Mouse (Mus musculus): Measurements from ENCODE around the gene Ccnf. TPM values are rescaled to one million over a fixed set of nuclear protein-coding genes. Genes with fewer than 3 reads are reported as not detected.

The Ccnf gene
- total and polyA plus RNA-seq, 3 experiments = 34.5 to 73.9 TPM; not detected in 1

DNA sequence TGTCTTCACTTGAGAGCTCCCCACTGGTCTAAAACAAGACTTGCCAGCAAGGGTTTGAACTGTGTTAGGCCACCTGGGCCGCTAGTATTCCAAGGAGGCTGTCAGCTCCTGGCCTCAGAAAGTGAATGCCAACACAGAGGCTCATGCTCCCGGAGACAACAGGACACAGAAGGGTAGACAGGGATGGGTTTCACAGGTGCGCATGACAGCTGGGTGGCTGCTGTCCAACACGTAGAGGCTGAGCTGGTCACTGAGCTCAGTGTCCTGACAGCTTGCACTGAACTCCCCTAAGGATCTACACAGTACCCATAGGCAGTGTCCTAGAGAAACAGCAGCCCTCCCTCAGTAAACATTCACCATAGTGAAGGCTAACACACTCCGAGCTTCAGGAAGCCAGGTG lies 27.8 kb downstream of the Ccnf start:
- no peaks in the 10 kb centered on the region for H3K9me3 ChIP-seq (replicated peaks; ENCODE audit: insufficient read depth, low read length)
- no peak overlapping the region for H3K27ac ChIP-seq (ENCODE audit: control insufficient read depth, low read depth, low read length)
- TF ChIP-seq TCF12 (IDR thresholded peaks at IDR 0.05; ENCODE audit: low read depth, low read length) = no peak
- no peak for TF ChIP-seq NELFE (IDR thresholded peaks at IDR 0.05; ENCODE audit: low read depth, low read length)
- TF ChIP-seq HCFC1 (IDR thresholded peaks at IDR 0.05; ENCODE audit: low read depth, low read length) = no peak
- TF ChIP-seq TBP (IDR thresholded peaks at IDR 0.05; ENCODE audit: low read depth, low read length) = no peak
- TF ChIP-seq E2F4 (IDR thresholded peaks at IDR 0.05; ENCODE audit: borderline replicate concordance, low read depth, low read length) = no peak
- TF ChIP-seq POLR2AphosphoS2 (IDR thresholded peaks at IDR 0.05; ENCODE audit: low read length) = no peak
- no peak for TF ChIP-seq CHD2 (IDR thresholded peaks at IDR 0.05; ENCODE audit: low read length)
- TF ChIP-seq ZNF384 (IDR thresholded peaks at IDR 0.05; ENCODE audit: low read depth, low read length) = no peak
- no peak for TF ChIP-seq NRF1 (IDR thresholded peaks at IDR 0.05; ENCODE audit: insufficient read depth, low read depth, low read length, poor library complexity, severe bottlenecking)
- TF ChIP-seq GATA1 (IDR thresholded peaks at IDR 0.05; ENCODE audit: low read depth, low read length) = no peak
- no peak for TF ChIP-seq POLR2AphosphoS5 (IDR thresholded peaks at IDR 0.05; ENCODE audit: borderline replicate concordance, low read depth, low read length)
- no peak for TF ChIP-seq MYB (IDR thresholded peaks at IDR 0.05; ENCODE audit: low read depth, low read length)
- no peak for TF ChIP-seq GABPA (IDR thresholded peaks at IDR 0.05; ENCODE audit: low read depth, low read length)
- no peak for TF ChIP-seq ETS1 (IDR thresholded peaks at IDR 0.05; ENCODE audit: low read depth, low read length)
- TF ChIP-seq CHD1 (IDR thresholded peaks at IDR 0.05; ENCODE audit: low read depth, low read length) = no peak
- TF ChIP-seq TAL1 (IDR thresholded peaks at IDR 0.05; ENCODE audit: low read length) = no peak
- H3K36me3 ChIP-seq (ENCODE audit: control insufficient read depth in 1 of 2, insufficient read depth in 2 of 2, low read length in 2 of 2) = peaks cover 3 to 5% of the 10 kb centered on the region in 2 experiments; a peak in 3 of 4 replicates
- no peak overlapping the region for H3K9ac ChIP-seq (ENCODE audit: control insufficient read depth, low read depth, low read length, poor library complexity, severe bottlenecking)
- peaks cover 14% of the 10 kb centered on the region for H3K79me2 ChIP-seq (ENCODE audit: control insufficient read depth, insufficient read depth, low read length, poor library complexity)
- no peaks in the 10 kb centered on the region for H3K27me3 ChIP-seq (ENCODE audit: control insufficient read depth in 1 of 2, insufficient read depth in 2 of 2, low read length in 2 of 2)
- no peak overlapping the region for H3K4me3 ChIP-seq (ENCODE audit: control insufficient read depth in 1 of 2, insufficient read depth in 1 of 2, low read depth in 2 of 2, low read length in 2 of 2)
- no peak for DNase-seq (ENCODE audit: low read depth, low spot score)
- peaks cover 3 to 11% of the 10 kb centered on the region in 2 experiments; a peak in 3 of 4 replicates for H3K4me1 ChIP-seq (ENCODE audit: control insufficient read depth in 1 of 2, insufficient read depth in 2 of 2, low read length in 2 of 2)

- no peak overlapping the region for H3K4me3 ChIP-seq (ENCODE audit: control insufficient read depth in 1 of 2, insufficient read depth in 1 of 2, low read depth in 2 of 2, low read length in 2 of 2)
- H3K9me3 ChIP-seq (replicated peaks; ENCODE audit: insufficient read depth, low read length) = no peaks in the 10 kb centered on the region
- no peaks in the 10 kb centered on the region for H3K27me3 ChIP-seq (ENCODE audit: control insufficient read depth in 1 of 2, insufficient read depth in 2 of 2, low read length in 2 of 2)
- no peak overlapping the region for H3K9ac ChIP-seq (ENCODE audit: control insufficient read depth, low read depth, low read length, poor library complexity, severe bottlenecking)
- DNase-seq (ENCODE audit: low read depth, low spot score) = no peak
- no peak overlapping the region for H3K27ac ChIP-seq (ENCODE audit: control insufficient read depth, low read depth, low read length)
- H3K79me2 ChIP-seq (ENCODE audit: control insufficient read depth, insufficient read depth, low read length, poor library complexity) = peaks cover 18% of the 10 kb centered on the region
- peaks cover 5 to 6% of the 10 kb centered on the region in 2 experiments; a peak in 3 of 4 replicates for H3K36me3 ChIP-seq (ENCODE audit: control insufficient read depth in 1 of 2, insufficient read depth in 2 of 2, low read length in 2 of 2)
- TF ChIP-seq POLR2A (IDR thresholded peaks at IDR 0.05; ENCODE audit: control insufficient read depth in 1 of 2, insufficient read depth in 1 of 2, low read depth in 1 of 2, low read length in 2 of 2, poor library complexity in 1 of 2) (no peak), POLR2AphosphoS5 (IDR thresholded peaks at IDR 0.05; ENCODE audit: borderline replicate concordance, low read depth, low read length) (0 out of 2 replicates have a peak, but pooled peaks have one; percentile 18)
- peaks cover 3 to 14% of the 10 kb centered on the region in 2 experiments; a peak in 3 of 4 replicates for H3K4me1 ChIP-seq (ENCODE audit: control insufficient read depth in 1 of 2, insufficient read depth in 2 of 2, low read length in 2 of 2)
These were observed 28.6 kb downstream of the Ccnf start for GRCm38 (mm10) chr17:24222653-24223052.
